Mouse (Mus musculus): ENCODE data around the gene Ngp.
"Not testable (repeated sequence)": the region's sequence is repeated elsewhere in the genome, so short reads cannot be mapped to it uniquely, and the experiment has no call there.

The Ngp gene

GRCm38 (mm10) chr9:110419511-110420112 is at the start of gene Ngp:
Gene Ngp, plus strand, starts transcription at chr9:110419747.
- in situ Hi-C loops (cut with MboI, MseI) = loop anchor here (5.0 to 10.0 kb wide), 2 partner anchors 38 to 285 kb away; no protein-coding TSS in a partner anchor

GRCm38 (mm10) chr9:110369860-110370259 is 49.7 kb upstream of the Ngp start:
- in situ Hi-C loops (cut with MboI, MseI) = no loop called here

- in situ Hi-C loops (cut with MboI, MseI) = no loop called here
Observed at GRCm38 (mm10) chr9:110373871-110374270, 45.7 kb upstream of the Ngp start.

- in situ Hi-C loops (cut with MboI, MseI) = no loop called here
Observed at GRCm38 (mm10) chr9:110375668-110376067, 43.9 kb upstream of the Ngp start.

GRCm38 (mm10) chr9:110377655-110378054 is 41.9 kb upstream of the Ngp start:
- in situ Hi-C loops (cut with MboI, MseI) = not testable (repeated sequence)

- in situ Hi-C loops (cut with MboI, MseI) = no loop called here
Observed at GRCm38 (mm10) chr9:110379361-110379760, 40.2 kb upstream of the Ngp start.

GRCm38 (mm10) chr9:110380662-110381061 is 38.9 kb upstream of the Ngp start:
- in situ Hi-C loops (cut with MboI, MseI) = no loop called here

- in situ Hi-C loops (cut with MboI, MseI) = no loop called here
Observed at GRCm38 (mm10) chr9:110381292-110381691, 38.3 kb upstream of the Ngp start.

- in situ Hi-C loops (cut with MboI, MseI) = no loop called here
Observed at GRCm38 (mm10) chr9:110384369-110384929, 35.1 kb upstream of the Ngp start.

GRCm38 (mm10) chr9:110388011-110388410 is 31.5 kb upstream of the Ngp start:
- in situ Hi-C loops (cut with MboI, MseI) = no loop called here

- in situ Hi-C loops (cut with MboI, MseI) = loop anchor here in 1 of 2 experiments (5.0 kb wide), 1 partner anchor 44 kb away; no protein-coding TSS in a partner anchor
Observed at GRCm38 (mm10) chr9:110390843-110391242, 28.7 kb upstream of the Ngp start.

GRCm38 (mm10) chr9:110393295-110393694 is 26.3 kb upstream of the Ngp start:
- in situ Hi-C loops (cut with MboI, MseI) = loop anchor here in 1 of 2 experiments (5.0 kb wide), 1 partner anchor 46 kb away; no protein-coding TSS in a partner anchor

GRCm38 (mm10) chr9:110400650-110401049 is 18.9 kb upstream of the Ngp start:
- in situ Hi-C loops (cut with MboI, MseI) = no loop called here

GRCm38 (mm10) chr9:110402731-110403130 is 16.8 kb upstream of the Ngp start:
- in situ Hi-C loops (cut with MboI, MseI) = no loop called here

- in situ Hi-C loops (cut with MboI, MseI) = not testable (repeated sequence)
Observed at GRCm38 (mm10) chr9:110403240-110403639, 16.3 kb upstream of the Ngp start.

GRCm38 (mm10) chr9:110407311-110408098 is 12.0 kb upstream of the Ngp start:
- in situ Hi-C loops (cut with MboI, MseI) = no loop called here

- in situ Hi-C loops (cut with MboI, MseI) = no loop called here
Observed at GRCm38 (mm10) chr9:110408099-110408773, 11.3 kb upstream of the Ngp start, which contains the start of gene Ptpn23. Gene Ptpn23, minus strand, starts transcription at chr9:110408213.

- in situ Hi-C loops (cut with MboI, MseI) = no loop called here
Observed at GRCm38 (mm10) chr9:110410908-110411887, 8.3 kb upstream of the Ngp start.

- in situ Hi-C loops (cut with MboI, MseI) = no loop called here
Observed at GRCm38 (mm10) chr9:110412926-110413325, 6.6 kb upstream of the Ngp start.

- in situ Hi-C loops (cut with MboI, MseI) = no loop called here
Observed at GRCm38 (mm10) chr9:110413785-110414184, 5.8 kb upstream of the Ngp start.

GRCm38 (mm10) chr9:110431241-110431640 is 11.7 kb downstream of the Ngp start:
- in situ Hi-C loops (cut with MboI, MseI) = loop anchor here in 1 of 2 experiments (25.0 kb wide), 1 partner anchor 181 kb away; the partner anchor contains the start of gene Nradd

Data from T-helper 17 cell (primary cell).